Mouse (Mus musculus) liver, embryonic 14.5 days (tissue): Measurements from ENCODE around the gene Rhbdd1.

Experiments used
- CTCF ChIP-seq: IDR thresholded peaks from 2 replicates; pipeline ENCODE4 v1.5.1; 2016; ENCODE audit warnings: antibody characterized with exemption, low read depth, control low read depth
- EP300 ChIP-seq: IDR thresholded peaks from 2 replicates; pipeline ENCODE4 v1.6.1; 2016; ENCODE audit warnings: antibody characterized with exemption, low read depth

DNA sequence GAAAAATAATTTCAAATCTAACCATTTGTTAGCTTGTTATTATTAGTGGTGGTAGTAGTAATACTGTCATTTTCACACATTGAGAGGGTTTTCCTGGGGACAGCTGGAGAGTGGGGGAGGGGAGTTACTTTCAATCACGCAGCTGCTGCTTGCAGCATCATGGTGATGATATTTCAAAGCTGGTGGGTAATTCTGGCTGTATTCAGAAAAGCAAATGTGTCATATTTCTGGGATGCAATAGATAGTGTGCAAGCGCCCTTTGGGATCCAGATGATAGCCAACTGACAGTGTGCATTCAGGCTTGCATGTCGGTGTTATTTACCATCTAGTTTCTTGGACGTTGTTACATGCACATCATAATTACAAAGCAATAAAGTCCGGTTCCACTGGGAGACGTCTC is 4.2 kb downstream of the Rhbdd1 start:
- TF ChIP-seq CTCF = no peak
- TF ChIP-seq EP300 = no peak
